Mouse (Mus musculus): ENCODE results near the gene Dglucy. TPM values are rescaled to one million over a fixed set of nuclear protein-coding genes. Genes with fewer than 3 reads are reported as not detected.

Dglucy gene
- total RNA-seq, 2 experiments from 2014 or later = 9.6 to 10.3 TPM

Other genes with a start within 250 kb of the Dglucy start
- 10 to 100 TPM; 17.1 to 23.2 TPM for gene Rps6ka5, start 52.1 kb upstream of the Dglucy start, total RNA-seq (2021)
- 10 to 100 TPM in 1 of 2 experiments, 1 to 10 TPM in 1; 8.3 to 11.6 TPM for gene Gpr68, start 129.1 kb downstream of the Dglucy start, total RNA-seq (2021)
- 10 to 100 TPM; 21.9 to 25.5 TPM for gene Ccdc88c, start 250.0 kb downstream of the Dglucy start, total RNA-seq (2021)

All from left cerebral cortex, postnatal 25 days (tissue).